Mouse (Mus musculus) ovary, postnatal 14 days (tissue): ENCODE data around the gene Iqcf6.

ENCODE experiments used
- DNase-seq: peaks from one replicate; pipeline ENCODE4 v3.0.0; 2022; ENCODE audit warnings: low spot score

Gene Iqcf6

GRCm38 (mm10) chr9:106657592-106657991, 31.2 kb downstream of the Iqcf6 start:
- no peak for DNase-seq

- DNase-seq = no peak
Measured at GRCm38 (mm10) chr9:106659441-106659840, 33.1 kb downstream of the Iqcf6 start.

- no peak for DNase-seq
Measured at GRCm38 (mm10) chr9:106659935-106660334, 33.6 kb downstream of the Iqcf6 start.

GRCm38 (mm10) chr9:106663200-106663599, 36.8 kb downstream of the Iqcf6 start:
- no peak for DNase-seq

GRCm38 (mm10) chr9:106664433-106664832, 38.1 kb downstream of the Iqcf6 start:
- no peak for DNase-seq

- DNase-seq = no peak
Measured at GRCm38 (mm10) chr9:106664856-106665255, 38.5 kb downstream of the Iqcf6 start.

- no peak for DNase-seq
Measured at GRCm38 (mm10) chr9:106673860-106674259, 47.5 kb downstream of the Iqcf6 start.

- peak; percentile 77 for DNase-seq
Measured at GRCm38 (mm10) chr9:106675480-106675879, 49.1 kb downstream of the Iqcf6 start.

GRCm38 (mm10) chr9:106675965-106676364, 49.6 kb downstream of the Iqcf6 start:
- no peak for DNase-seq

- no peak for DNase-seq
Measured at GRCm38 (mm10) chr9:106676571-106676970, 50.2 kb downstream of the Iqcf6 start.
